Mouse (Mus musculus) cerebellum, adult 18-20 months (tissue): Measurements from ENCODE around the gene Tmem74b.

ENCODE experiments used
- DNase-seq, 2 experiments: peaks; one replicate each; pipeline ENCODE4 v3.0.0; 2021

Tmem74b gene

DNA sequence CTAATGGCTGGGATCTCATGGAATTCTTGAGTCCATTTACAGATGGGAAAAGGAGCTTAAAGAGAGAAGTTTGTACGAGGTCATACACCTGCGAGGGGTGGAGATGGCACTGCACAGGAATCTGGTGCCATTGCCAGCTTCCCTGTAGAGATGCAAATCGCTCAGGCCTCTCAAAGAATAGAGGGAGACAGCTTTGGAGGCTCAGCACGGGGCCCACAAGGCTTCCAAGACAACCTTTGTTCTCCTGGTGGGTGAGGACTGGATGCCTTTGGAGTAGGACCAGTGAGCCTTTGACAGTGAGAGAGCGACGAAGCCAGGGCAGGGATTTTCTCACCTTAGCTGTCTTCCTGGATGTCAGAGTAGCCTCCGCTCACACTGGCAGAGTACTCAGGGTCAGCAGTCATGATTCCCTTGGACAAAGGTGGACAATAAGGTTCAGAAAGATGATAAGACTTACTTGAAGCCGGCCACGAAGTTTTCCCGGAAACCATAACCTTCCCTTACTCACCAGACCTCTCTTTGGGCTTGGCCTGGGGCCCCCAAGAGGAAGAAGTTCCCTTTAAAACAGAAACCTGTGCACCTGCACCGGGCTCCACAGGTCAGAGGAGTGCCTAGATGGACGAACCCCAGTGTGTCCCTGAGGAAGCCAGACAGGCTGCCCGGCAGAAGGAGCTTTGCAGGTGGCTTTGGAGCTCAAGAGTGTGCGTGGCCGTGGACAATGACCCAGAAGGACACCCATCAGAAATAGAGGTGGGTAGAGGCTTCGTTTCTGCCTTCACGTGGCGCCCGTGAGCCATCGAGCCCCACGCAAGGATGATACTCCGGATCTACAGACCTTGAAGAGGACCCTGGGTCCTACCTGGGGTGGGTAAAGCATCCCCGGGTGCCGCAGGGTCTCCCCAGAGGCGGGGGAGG, at the start of gene Tmem74b:
Gene Tmem74b (plus strand): TSS at position 778 of the 915 bp plus-strand sequence.
- peak in 1 of 2 experiments; percentile 35 for DNase-seq

DNA sequence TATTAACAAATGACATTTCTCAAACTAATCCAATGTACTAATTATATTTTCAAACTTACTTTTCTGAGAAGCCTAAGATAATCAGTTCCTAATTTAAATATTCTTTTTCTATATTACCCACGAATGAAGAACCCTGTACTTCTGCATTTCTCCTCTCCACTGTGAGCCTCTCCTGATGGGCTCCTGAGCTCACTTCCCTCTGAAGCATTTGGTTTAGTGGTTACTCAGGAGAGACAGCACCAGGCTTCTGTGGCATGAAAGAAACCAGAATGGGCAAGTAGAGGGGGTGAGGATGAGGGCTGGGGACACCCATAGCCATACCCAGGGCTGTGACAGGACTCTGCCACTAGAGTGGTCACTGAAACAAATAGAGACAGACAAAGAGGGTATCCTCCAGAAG, 49.8 kb upstream of the Tmem74b start:
- no peak for DNase-seq

DNA sequence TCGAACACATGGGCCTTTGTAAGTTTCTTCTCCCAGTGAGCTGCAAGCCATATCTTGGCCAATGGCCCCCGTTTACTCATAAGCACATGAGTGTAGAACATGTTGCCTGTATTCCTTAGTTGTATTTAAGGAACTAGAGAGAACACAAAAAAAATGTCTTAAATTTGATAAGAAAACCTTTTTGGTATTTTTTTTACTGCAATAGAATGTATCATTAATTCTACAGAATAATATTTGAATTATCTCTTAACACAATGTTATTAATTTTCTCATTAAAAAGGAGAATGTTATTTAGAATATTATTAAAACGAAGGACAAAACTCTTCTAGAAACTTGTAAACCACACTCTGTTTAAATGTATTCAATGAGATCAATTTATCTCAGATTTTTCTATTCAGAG, 33.4 kb upstream of the Tmem74b start, which contains the start of gene Rad21l:
Gene Rad21l (minus strand): TSS at position 101 of the 400 bp plus-strand sequence.
- DNase-seq: no peak

DNA sequence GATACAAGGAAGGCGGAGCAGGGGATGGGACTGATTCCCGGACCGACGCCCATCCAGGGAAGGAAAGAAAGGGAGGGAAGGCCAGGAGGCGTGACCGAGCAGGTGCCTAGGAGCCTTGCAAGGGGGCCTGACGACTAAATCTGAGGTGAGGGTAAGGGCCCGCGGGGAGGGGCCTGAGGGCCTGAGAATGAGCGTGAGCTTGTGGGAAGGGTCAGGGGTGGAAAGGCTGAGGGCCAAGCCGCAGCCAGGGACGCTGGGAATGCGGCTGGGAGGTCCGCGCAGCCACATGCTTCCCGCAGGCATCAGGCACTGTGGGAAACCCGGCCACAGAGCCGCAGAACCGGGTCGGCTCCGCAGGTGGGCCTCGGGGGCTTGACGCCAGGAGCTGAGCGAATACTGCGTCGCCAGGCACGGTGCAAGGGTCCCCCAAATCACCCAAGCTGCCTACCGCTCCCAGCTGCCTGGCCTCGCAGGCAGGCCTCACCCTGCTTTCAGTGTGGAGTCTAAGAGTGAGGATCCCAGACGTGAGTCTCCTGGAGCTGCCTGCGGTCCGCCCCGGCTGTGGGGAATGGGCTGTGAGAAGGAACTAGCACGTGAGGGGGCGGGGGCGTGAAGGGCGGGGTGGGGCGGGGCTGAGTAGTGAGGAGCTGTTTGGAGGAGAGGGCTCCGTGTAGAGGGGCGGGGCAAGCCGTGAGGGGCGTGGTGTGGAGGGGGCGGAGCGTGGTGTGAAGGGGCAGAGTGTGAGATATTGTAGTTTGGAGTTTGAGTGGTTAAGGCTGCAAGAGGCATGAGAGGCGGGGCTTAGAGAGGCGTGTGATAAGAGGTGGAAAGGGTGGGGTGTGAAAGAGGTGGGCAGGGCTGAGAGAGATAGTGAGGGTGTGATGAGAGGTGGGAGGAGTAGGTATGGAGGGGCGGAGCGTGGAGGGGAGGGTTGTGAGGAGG, 31.5 kb upstream of the Tmem74b start:
- DNase-seq: peak in 1 of 2 experiments; percentile 11

DNA sequence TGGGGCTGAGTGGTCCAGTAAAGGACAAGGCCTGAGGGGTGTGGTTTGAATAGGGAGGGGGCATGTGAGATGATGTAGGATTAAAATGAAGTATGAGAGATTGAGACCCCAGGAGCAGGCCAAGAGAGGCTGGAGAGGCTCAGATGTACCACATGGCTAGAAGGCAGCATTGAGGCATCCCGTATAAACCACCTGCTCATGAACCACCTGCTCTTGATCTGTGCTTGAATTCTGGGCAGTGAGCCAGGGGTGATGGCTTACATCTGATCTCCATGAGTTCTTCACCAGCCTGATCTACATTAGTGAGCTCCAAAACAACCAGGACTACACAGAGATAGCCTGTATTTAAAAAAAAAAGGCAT, 30.9 kb upstream of the Tmem74b start:
- peak in 1 of 2 experiments; percentile 14 for DNase-seq

DNA sequence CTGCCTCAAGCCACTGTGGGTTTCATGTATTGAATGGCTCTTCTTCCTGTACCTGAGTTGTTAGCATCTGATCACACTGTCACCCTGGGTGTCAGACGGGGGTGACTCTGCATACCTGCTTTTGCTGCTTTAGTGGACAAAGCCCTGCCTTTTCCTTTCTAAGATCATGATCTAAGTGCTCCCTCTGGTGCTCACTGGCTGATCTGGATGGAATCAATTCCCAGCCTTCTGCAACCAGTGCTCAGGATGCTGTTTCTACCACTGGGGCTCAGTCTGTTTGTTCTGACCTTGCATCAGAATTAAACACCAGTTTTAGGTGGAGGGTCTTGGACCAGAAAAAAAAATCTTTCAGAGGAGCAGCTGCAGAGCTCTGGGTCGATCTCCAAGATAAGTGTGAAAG, 25.6 kb upstream of the Tmem74b start:
- DNase-seq: peak; percentile 26 to 33

DNA sequence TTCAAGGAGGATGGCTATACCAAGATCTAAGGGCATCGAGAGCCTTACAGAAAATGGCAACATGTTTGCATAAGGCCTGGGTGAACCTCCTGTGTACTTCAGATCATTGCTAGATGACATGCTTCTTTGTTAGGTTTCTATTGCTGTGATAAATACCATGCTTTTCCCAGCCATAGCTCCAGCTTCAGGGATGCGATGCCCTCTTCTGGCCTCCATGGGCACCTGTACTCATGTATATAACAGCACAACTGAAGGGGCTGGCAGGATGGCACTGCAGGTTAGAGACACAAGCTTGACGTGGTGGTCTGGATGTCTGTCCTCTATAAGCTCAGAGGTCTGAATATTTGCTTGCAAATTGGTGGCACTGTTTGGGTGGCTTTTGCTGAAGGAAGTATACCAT, 19.5 kb upstream of the Tmem74b start:
- DNase-seq: peak; percentile 37 to 42

DNA sequence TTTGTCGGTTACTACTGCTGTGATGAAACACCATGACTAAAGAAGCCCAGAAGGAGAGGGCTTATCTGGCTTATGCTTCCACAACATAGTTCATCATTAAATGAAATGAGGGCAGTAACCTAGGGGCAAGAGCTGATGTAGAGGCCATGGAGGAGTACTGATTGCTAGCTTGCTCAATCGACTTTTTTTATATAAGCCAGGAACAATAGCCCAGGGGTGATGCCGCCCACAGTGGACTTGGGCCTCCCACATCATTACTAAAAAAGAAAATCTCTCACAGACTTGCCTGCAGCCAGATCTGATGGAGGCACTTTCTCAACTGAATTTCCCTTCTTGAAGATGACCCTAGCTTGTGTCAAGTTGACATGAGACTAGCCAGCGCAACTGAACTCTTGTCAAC, 18.8 kb upstream of the Tmem74b start:
- no peak for DNase-seq

DNA sequence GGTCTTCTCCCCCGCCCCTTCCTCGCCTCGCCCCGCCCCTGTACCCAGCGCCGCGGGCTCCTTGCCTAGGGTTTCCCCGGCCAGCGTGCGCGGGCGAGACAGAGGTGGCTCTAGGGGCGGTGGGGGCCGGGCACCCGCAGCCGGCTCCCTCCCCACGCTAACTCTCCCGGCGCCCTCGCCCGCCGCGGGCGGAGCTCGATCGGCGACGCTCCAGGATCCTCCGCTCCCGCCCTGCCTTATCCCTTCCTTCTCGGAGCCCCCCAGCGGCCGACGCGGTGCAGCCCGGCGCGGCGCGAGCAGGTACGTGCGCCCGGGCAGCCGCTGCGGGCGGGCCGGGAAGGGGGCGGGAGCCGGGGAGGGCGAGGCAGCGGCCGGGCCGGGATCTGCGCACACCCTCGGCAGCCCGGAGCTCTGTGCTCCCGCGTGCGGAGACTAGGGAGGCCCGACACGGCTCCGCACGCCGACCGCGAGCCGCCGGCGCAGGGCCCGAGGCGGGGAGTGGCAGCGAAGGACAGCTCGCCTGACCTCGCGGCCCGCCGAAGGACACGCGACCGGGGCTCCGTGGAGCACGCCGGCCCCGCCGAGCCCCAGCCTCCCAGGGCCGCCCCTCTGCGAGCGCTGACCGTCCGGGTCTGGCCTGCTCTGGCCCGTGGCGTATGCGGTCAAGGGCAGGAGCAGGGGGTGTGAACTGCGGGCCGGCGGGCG, 490 bp downstream of the Tmem74b start:
- peak; percentile 64 to 71 for DNase-seq

DNA sequence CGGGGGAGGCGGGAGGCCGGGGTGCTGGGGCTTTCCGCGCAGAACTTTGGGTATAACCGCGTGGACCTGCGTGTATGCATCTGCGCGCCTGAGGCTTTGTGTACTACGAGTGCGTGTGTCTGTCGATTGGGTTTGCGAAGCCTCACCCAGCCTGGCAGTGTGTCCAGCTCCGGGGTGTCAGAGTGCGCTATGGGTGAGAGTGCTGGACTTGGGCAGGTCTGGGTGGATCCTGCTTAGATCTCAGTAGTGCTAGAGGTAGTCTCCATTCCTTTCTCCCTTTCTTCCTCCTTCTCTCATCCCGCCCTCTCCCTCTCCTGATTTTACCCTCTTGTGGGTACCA, 1.0 kb downstream of the Tmem74b start:
- DNase-seq: no peak

DNA sequence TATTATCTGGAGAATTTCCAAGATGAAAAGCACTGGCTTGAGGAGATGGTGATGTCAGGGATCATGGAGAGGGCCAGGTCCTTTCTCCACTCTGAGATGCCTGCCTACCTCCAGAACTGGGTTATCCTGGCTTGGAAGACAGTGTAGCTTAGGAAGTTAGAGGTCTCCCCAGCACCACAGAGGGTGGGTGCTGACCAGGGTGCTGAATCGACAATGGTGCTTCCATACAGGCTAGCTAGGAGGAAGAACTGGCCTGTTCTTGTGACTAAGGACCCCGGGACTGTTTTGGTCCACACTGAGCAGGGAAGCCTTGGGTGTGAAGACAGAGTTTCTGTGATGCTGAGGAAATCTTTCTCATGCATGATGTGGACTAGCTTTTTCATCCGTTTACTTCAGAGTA, 10.8 kb downstream of the Tmem74b start:
- DNase-seq: no peak

DNA sequence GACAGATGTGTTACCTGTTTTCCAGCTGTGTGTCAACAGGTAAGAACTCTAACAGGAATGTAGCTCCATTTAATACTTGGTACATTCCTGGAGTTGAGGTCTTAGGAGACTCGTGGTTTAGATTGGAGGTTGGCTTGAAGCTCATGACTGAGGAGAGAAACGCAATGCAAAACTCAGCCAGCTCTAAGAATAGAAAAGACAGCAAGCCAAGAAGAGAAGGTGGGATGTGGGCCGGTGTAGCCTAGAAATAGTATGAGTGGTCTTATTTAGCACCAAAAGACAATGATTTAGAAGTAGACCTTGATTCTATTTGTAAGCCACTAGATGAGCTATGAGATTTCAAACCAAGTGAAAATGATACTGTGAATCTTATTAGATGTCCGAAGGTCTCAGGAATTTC, 13.7 kb downstream of the Tmem74b start:
- no peak for DNase-seq

DNA sequence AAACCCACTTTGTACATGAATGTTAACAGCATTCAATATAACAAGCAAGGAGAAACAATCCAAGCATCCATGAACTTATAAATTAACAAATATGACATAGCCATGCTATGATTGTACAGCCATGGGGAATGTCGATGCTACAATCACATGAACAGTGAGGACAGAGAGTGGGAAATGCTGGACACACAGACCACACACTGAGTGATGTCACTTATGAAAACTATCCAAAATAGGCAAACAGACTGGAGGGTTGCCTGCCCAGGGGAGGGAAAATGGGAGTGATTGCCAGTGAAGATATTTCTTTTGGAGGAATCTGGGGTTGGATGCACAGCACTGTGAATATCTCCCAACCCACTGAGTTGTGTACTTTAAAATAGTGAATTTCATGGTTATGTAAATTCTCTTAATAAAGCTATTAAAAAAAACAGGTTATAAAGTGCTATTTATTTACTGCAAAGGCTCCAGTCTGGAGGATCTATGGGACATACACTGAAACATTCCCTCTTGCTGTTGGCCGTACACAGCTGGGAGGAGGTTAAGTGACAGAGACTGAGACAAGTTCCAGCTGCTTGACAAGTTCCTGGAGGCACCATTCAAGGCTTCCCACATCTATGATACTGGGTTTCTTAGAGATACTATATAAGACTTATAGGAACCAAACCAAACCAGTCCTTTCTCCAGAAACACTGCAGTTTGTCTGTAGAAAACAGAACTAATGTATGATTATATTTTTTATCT, 14.7 kb downstream of the Tmem74b start:
- DNase-seq: no peak

DNA sequence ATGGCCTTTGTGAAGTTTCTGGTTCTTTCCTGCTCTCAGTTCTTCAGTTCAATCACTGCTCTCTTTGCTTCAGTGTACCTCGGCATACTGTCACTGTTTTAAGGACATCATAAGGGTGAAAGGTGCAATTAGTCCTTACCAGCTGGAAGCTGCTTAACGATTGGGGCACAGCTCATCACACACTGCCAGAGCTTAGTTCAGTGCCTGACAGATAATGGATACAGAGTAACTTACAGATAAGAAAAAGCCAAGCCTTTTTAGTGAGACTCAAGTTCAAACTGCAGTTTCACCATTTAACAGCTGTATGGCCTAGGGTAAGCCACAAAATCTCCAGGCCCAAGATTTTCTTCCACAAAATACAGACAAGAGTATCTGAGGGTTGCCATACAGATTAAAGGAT, 22.3 kb downstream of the Tmem74b start:
- no peak for DNase-seq

DNA sequence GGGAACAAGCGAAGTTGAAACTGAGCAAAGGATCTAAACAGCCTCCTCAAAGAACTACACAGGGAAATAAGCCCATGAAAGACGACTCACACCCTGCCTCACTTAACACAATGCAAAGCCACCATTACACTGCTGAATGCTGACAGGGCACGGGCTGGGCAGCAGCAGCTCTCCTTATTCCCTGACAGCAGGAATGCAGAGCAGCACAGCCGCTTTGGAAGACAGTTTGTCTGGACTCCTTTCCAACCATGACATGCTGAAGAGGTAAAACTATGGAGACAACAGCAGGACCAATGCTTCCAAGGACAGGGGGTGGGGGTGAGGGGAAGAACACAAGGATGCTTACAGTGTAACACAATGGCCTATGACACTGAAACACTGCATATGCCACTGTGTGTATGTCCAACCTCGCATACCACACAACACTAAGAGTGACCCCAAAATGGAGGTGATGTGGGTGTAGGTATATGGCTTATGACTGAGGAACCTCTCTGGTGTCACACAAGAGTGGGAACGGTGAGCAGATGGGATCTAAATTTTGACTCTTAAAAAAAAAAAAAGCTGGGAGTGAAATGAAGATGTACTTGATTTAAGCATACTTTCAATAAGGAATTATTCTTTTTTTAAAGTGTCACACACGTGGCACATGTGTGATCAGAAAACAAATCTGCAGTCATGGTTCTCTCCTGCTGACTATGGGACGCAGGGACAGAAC, 31.5 kb downstream of the Tmem74b start:
- no peak for DNase-seq

DNA sequence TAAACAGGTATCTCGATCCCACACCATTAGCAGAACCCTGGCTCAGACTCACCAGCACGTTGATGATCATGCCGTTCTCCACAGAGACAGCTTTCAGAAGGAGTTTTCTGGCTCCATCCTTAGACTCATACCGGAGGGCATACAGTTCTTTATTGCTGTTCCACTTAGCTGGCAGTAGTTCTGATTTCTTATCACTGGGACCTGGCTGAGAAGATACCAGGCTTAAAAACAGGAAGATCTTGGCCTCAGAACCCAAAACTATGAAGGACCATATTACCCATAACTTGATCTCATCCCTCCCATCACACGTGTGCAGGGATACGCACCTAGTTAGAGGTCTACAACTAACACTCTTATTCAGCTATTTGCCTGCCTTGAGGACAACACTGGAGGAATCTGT, 33.6 kb downstream of the Tmem74b start:
- DNase-seq: no peak

DNA sequence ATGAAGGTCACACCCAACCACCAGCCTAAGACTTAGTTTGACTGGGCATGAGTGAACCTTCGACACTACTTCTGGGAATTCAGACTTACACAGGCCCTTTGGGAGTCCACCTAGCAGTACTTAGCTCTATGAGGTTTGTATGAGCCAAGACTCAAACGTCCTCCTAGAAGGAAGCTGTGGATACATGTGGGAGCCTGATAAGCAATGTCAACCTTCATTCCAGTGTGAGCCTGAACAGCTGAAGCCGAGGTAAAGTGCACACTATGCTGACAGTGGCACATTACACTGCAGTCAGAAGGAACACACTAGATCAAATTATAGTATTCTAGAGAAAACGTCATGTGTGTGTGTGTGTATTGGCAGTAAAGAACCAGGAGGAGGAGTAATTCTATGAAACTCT, 36.7 kb downstream of the Tmem74b start:
- DNase-seq: no peak

DNA sequence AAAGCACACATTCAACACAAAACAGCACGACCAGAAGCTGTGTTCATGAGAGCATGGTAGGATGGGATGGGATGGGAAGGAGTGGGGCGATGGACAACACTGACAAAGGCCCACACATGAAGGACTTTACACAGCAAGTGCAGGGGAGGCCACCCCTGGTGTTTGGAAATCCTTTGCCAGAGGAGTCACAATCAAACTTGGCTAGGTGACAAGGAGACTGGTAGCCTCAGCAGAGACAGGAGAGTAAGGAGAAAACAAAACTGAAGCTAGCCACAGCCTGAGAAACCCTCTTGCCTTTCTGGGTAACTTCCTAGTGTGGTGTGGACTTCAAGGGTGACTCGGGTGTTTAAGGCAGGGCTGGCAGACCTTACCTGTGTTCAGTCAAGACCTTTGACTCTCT, 37.3 kb downstream of the Tmem74b start:
- DNase-seq: no peak

DNA sequence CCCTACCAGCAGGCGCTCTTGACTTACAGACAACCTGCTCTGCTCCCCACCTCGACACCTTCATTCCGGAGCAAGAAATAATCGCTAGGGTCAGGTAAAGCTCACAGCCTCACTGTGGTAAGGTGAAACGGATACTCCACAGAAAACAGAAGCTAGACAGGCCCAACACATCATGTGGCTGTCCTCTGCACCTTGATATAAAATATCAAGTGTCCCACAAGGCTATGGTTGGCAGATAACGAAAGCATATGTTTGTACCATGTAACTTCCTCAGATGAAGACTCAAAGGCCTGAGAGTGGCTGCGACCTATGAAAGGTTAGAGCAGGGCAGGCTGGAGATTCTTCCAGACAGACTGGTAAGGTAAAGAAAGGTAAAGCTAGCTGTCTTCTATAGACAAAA, 37.7 kb downstream of the Tmem74b start:
- DNase-seq: no peak

DNA sequence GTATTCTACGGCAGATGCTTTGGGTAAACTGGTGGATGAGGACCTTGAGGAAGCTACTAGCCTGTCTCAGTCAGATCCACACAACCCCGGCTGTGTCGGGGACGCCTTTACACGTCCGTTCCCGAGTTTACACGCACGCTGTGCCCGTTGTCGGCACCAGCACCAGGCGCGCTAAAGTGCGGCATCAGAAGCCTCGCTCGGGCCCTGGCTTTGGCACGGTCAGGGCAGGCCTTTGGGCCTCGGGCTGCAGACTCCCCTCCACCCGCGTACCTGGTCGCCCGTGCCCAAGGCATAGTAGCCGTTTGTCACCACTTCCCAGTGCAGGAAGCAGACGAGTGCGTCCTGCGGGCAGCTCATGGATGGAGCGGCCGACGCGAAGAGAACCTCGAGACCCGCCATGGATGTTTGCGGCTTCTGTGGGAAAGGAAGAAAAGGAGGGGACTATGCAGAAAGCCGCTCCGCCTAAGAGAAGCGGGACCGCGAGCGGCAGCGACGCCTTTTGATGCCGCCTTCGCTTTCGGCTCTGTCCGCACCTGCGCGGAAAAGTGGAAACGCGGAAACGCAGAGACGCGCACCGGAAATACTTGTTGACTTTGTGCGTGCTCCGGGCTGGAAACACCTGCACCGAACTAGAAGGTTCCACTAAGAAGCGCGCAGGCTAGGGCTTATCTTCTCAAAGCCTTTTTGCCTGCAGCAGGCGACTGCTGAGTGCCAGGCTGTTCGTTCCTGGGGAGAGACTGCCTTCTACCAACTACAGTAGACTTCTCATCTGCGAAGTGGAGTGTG, 39.1 kb downstream of the Tmem74b start:
- DNase-seq: peak; percentile 87 to 92

DNA sequence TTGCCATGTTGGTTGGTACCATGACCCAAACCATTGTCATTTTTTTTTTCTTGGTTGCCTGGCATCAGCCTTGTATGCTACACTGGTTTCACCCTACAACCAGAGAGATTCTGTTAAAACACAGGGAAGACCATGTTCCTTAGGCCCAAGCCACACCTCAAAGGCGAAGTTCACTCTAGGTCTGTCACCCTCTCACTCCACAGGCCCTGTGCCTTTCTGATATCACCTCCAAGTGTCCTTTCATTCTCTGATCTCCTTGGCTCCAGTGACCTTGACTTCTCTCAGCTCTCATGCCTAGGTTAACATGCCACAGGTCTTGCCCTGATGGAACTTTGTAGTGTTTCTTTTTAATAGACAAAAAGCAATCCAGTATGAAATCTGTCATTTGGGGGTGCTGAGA, 40.3 kb downstream of the Tmem74b start:
- no peak for DNase-seq
